Mouse (Mus musculus) heart, embryonic 15.5 days (tissue): Measurements from ENCODE around the gene Tmem119. TPM values are rescaled to one million over a fixed set of nuclear protein-coding genes. Genes with fewer than 3 reads are reported as not detected.

Experiments used
- ATAC-seq: fragments of 200-750 bp; cut with Nextera tagmentation; replicated peaks from 2 replicates; pipeline ENCODE4 v1.8.0; 2017; ENCODE audit warnings: low read depth, moderate TSS enrichment; ENCODE audit not compliant: insufficient number of reproducible peaks, insufficient read depth, low FRiP score
- H3K27ac ChIP-seq: fragments of 300-500 bp; sonication (generic); 2 replicates; pipeline ENCODE4 v1.5.1; 2015; ENCODE audit warnings: mild to moderate bottlenecking, inconsistent platforms
- H3K27me3 ChIP-seq: fragments of 300-500 bp; sonication (generic); 2 replicates; pipeline ENCODE4 v1.6.1; 2015; ENCODE audit warnings: inconsistent platforms
- H3K36me3 ChIP-seq: fragments of 300-500 bp; sonication (generic); 2 replicates; pipeline ENCODE4 v1.6.1; 2015; ENCODE audit warnings: mild to moderate bottlenecking, inconsistent platforms
- H3K4me1 ChIP-seq: fragments of 300-500 bp; sonication (generic); replicated peaks from 2 replicates; pipeline ENCODE4 v1.6.1; 2015; ENCODE audit warnings: inconsistent platforms
- H3K4me2 ChIP-seq: fragments of 300-500 bp; sonication (generic); 2 replicates; pipeline ENCODE4 v1.6.1; 2015; ENCODE audit warnings: inconsistent platforms, mild to moderate bottlenecking, moderate library complexity
- H3K4me3 ChIP-seq: fragments of 300-500 bp; sonication (generic); 2 replicates; pipeline ENCODE4 v1.5.1; 2015; ENCODE audit warnings: mild to moderate bottlenecking, inconsistent platforms
- H3K9ac ChIP-seq: fragments of 300-500 bp; sonication (generic); 2 replicates; pipeline ENCODE4 v1.6.1; 2015; ENCODE audit warnings: mild to moderate bottlenecking, inconsistent platforms
- H3K9me3 ChIP-seq: fragments of 300-500 bp; sonication (generic); replicated peaks from 2 replicates; pipeline ENCODE4 v1.6.1; 2016; ENCODE audit warnings: inconsistent platforms
- WGBS: fragments of 180-500 bp; shearing (Covaris S2); methylation state at CpG from one replicate; pipeline ENCODE4 v1.1.7; 2015; ENCODE audit warnings: mixed read lengths; 5-methylcytosine and 5-hydroxymethylcytosine counted together
- polyA plus RNA-seq: library from polyadenylated mRNA; unstranded; fragments of >200 nt; fragmentation: Nextera tagmentation; extraction: Ambion mirVana; gene quantifications from 2 replicates; pipeline ENCODE4 v1.2.1, GENCODE M21; 2015

Gene Tmem119
- polyA plus RNA-seq, 1 experiment from 2014 or later = 23.6 TPM

DNA sequence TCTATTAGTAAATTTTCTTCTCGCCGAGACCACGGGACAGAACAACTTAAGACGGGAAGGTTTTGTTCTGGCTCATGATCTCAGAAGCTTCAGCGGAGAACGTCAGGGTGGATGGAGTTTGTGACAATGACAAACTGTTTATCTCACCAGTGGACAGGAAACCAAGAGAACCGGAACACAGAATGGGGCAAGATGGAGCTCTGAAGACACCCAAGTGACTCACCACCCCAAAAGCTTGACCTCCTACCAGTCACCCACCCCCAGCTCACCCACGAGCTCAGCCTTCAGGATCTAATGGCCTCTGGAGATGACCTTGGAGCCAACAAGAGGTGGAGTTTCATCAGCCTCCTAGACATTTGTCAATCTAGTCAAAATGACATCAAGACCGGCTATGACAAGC, 5.0 kb upstream of the Tmem119 start:
- Histone ChIP-seq H3K27me3 (peaks cover 4% of the 10 kb centered on the region; the same call in 1 of the 2 replicates), H3K4me2 (no peak overlapping the region), H3K4me3 (no peak overlapping the region), H3K36me3 (no peaks in the 10 kb centered on the region), H3K9ac (no peak overlapping the region), H3K9me3 (no peaks in the 10 kb centered on the region), H3K4me1 (peaks cover 15% of the 10 kb centered on the region), H3K27ac (no peak overlapping the region)
- no peak for ATAC-seq
- 81% methylated on average over 9 of the region's 9 CpGs for WGBS

DNA sequence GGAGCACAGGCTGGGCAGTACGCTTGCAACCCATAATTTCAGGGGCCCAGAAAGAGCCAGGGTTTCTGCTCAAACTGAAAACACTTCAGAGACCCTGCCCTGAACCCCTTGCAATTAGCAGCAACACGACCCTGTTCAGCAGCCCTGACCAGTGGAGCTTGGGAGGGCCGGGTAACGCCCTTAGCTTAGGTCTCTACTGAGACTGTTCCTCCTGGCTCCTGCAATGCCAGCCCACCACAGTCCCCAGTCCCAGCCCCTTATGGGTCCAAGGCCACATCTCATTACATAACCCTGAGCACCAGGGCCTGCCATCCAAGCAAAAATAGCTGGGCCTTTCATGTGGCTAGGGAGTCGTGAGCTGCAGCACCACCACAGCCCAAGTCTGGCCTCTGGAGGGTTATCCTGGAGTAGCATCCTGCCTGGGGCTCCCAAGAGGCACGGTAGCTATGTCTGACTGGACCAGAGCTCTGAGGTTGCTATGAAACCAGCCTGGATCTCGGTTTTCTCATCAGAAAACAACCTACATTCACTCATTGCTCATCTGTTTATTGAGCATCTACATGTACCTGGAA, 4.2 kb upstream of the Tmem119 start:
- 59% methylated on average over 7 of the region's 7 CpGs for WGBS
- H3K9me3 ChIP-seq = no peaks in the 10 kb centered on the region
- H3K4me1 ChIP-seq = peaks cover 21% of the 10 kb centered on the region

DNA sequence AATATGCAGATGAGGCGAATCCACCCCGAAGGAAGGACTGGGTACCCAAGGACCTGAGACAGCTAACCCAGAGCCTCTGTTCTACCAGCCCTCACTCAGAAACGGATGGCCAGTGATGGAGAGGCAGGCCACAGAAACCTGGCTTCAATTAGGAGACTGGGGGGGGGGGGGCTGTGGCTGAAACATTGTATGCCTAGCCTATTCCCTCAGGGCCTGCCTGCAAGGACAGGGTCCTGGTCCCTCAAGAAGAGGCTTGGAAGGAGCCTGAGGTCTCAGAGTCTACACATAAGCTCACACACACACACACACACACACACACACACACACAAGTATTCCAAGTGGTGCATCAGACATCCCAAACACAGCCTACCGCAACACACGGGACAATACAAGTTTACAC, 625 bp downstream of the Tmem119 start:
- Histone ChIP-seq H3K27ac (peak overlapping the region; percentile 59), H3K9me3 (no peaks in the 10 kb centered on the region), H3K4me2 (peak overlapping the region; percentile 49), H3K27me3 (peaks cover 22% of the 10 kb centered on the region), H3K4me1 (peaks cover 22% of the 10 kb centered on the region), H3K36me3 (no peaks in the 10 kb centered on the region), H3K4me3 (peak overlapping the region; percentile 38), H3K9ac (peak overlapping the region; percentile 39; the same call in 1 of the 2 replicates)
- ATAC-seq = no peak
- 39% methylated on average over 5 of the region's 5 CpGs for WGBS

More for the DNA sequence above, 4.2 kb upstream of the Tmem119 start:
- Histone ChIP-seq H3K27me3 (peaks cover 5% of the 10 kb centered on the region), H3K36me3 (no peaks in the 10 kb centered on the region), H3K9ac (no peak overlapping the region), H3K4me3 (no peak overlapping the region), H3K27ac (no peak overlapping the region), H3K4me2 (no peak overlapping the region)
- ATAC-seq = no peak

DNA sequence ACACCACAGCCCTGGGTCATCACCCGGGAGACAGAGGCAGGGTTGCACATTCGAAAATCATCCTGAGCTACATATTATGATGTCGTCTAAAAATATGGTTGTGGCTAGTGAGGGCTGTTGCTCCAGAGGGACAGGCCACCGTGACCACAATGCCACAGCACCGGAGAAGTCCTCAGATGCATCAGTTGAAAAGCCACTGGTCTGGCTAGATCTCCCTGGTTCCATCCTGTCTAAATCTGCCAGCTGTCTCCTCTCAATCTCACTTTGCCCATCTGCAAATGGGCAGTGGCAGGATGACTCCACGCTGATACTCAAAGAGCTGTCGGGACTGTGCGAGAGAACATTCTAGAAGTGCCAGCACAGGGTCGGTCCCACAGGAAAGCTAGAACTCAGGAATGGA, 1.8 kb downstream of the Tmem119 start:
- H3K27ac ChIP-seq = no peak overlapping the region
- ATAC-seq = no peak
- no peaks in the 10 kb centered on the region for H3K9me3 ChIP-seq
- no peaks in the 10 kb centered on the region for H3K36me3 ChIP-seq
- peaks cover 22% of the 10 kb centered on the region for H3K4me1 ChIP-seq
- peak overlapping the region; percentile 49; the same call in 1 of the 2 replicates for H3K4me2 ChIP-seq
- 62% methylated on average over 9 of the region's 9 CpGs for WGBS
- H3K9ac ChIP-seq = no peak overlapping the region
- H3K27me3 ChIP-seq = peaks cover 22% of the 10 kb centered on the region
- H3K4me3 ChIP-seq = no peak overlapping the region

DNA sequence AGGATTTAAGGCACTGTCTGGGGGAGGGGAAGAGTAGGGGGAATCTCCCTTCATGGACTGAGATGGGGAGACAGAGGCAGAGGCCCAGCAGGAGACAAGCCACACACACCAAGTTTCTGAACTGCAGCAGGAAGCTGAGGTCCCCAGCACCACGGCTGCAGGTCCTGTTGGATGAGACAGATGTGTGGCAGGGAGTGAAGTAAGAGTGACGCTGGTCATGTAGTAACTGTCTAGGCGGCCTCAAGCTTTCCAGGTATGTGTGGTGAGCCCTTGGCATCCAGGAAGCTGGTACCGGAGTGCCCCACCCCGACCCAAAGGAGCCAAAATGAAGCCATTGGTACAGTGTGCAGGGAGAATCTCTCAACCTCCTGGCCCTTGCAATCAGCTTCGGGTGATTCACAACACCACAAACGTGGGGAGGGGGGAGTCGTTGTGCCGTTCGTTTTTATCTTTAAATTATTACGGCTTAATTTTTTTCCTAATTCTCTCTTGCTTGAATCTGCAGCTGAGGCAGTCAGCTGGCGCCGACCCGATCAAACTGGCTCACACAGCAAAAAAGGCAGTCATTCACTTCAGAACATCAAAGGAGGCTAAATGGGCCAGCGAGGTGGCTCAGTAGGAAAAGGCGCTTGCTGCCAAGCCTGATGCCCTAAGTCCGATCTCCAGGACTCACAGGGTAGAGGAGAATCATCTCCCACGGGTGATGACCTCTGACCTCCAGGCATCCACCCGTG, 3.0 kb downstream of the Tmem119 start:
- Histone ChIP-seq H3K4me2 (peak overlapping the region; percentile 21), H3K9ac (no peak overlapping the region), H3K4me3 (0 out of 2 replicates have a peak overlapping the region, but pooled peaks have one; percentile 10), H3K9me3 (no peaks in the 10 kb centered on the region), H3K27ac (peak overlapping the region; percentile 3; the same call in 1 of the 2 replicates), H3K27me3 (peaks cover 22% of the 10 kb centered on the region), H3K36me3 (no peaks in the 10 kb centered on the region), H3K4me1 (peaks cover 22% of the 10 kb centered on the region)
- 19% methylated on average over 19 of the region's 19 CpGs for WGBS
- ATAC-seq = no peak

DNA sequence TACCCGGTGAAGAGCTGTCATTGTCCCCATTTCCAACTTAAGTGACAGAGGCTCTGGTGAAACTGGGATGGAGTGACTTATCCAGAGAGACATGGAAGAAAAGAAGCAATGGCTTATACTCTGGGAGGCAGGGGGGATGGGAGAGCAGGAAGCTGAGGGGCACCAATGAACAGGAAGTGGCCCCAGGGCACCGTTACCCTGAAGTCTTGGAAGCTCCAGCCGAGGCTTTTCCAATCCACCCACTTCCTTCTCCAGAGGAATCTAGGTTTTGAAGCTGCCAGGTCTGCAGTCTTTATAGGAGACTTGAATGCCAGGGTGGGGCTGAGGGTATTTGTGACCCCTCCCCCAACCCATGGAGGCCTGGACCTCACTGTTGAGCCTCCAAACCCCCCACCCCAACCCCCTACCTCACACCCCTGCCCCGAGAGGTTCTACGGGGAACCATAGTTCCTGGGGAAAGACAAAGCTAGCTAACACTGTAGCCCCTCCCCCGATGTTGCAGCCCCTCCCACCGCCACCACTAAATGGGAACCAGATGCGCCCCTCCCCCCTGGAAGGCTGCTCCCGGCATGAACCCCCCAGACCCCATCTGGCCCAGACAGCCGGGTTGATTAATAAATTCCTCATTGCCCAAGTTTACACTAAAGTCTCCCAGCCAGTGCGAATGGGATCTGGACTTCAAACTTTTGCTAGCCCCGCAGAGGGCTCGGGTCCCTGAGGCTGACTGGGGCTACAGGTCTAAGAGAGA, 3.7 kb downstream of the Tmem119 start:
- 8% methylated on average over 13 of the region's 13 CpGs for WGBS
- no peaks in the 10 kb centered on the region for H3K9me3 ChIP-seq
- peak overlapping the region; percentile 48 for H3K27ac ChIP-seq
- peaks cover 24% of the 10 kb centered on the region for H3K4me1 ChIP-seq
- 0 out of 2 replicates have a peak overlapping the region, but pooled peaks have one; percentile 10 for H3K4me3 ChIP-seq
- peaks cover 22% of the 10 kb centered on the region for H3K27me3 ChIP-seq
- no peaks in the 10 kb centered on the region for H3K36me3 ChIP-seq
- peak overlapping the region; percentile 21 for H3K4me2 ChIP-seq
- H3K9ac ChIP-seq = no peak overlapping the region
- no peak for ATAC-seq

DNA sequence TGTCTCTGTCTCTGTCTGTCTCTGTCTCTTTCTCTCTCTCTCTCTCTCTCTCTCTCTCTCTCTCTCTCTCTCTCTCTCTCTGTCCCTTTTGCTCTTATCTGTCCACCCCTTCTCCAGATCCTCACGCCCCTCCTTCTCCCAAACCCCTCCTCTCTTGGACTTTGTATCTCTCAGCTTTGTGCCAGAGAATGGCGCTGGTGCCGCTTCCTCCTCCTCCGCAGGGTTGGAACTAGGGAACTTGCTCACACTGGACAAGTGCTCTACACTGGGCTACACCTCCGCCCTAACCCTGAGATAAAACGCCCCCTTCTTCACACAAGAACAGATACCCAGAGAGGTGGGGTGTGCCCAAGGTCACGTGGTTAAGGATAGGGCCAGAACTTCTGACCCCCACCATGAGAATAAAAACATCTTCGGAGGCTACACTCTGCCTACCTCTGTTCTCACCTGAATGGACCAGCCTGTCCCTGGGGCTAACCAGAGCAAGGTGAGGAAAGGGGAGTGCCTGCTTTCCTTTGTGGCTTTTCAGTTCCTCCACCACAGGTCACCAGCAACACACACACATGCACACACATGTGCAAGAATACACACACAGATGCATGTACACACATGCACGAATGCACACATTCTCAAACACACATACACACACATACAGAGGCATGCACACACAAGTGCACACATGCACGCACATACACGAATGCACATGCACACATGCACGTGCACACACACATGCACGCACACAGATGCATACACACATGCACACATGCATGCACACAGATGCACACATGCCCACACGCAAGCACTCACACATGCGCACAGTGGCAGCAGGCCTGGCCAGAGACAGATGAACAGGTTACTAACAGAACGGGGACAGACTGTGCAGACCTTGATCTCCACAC, 8.9 kb downstream of the Tmem119 start:
- WGBS = 68% methylated on average over 16 of the region's 16 CpGs
- Histone ChIP-seq H3K4me1 (peaks cover 29% of the 10 kb centered on the region), H3K27ac (no peak overlapping the region), H3K9ac (no peak overlapping the region), H3K36me3 (no peaks in the 10 kb centered on the region), H3K9me3 (no peaks in the 10 kb centered on the region), H3K4me2 (no peak overlapping the region), H3K27me3 (no peaks in the 10 kb centered on the region), H3K4me3 (no peak overlapping the region)
- ATAC-seq = no peak

DNA sequence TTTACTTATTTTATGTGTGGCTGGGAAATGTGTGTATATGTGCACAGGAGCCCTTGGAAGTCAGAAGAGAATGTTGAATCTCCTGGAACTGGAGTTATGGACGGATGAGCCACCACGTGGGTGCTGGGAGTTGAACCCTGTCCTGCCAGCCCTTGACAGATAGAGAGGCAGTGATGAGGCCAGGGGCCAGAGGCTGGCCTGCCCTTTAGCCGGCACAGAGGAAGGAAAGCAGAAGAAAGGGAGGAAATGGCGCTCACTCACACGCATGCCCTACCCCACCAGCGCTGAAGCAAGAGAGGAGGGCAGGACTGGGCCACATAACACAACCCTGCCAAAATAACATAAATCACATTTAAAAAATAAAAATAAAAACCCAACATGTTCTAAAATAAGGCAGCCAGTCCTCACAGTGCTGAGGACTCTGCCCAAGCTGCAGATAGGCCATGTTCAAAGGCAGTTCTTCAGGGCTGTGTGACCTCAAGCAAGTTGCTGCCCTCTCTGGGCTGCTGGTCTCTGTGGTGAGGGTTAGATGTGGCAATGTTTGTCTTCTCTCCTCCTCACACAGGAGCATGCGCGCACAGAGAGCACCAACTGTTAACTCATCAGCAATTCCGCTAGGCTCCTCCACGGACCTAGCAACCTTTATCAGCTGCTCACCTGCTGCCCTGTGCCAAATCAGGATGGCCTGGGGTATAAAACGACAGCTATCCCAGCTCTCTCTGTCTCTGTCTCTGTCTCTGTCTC, 9.7 kb downstream of the Tmem119 start:
- Histone ChIP-seq H3K4me1 (peaks cover 24% of the 10 kb centered on the region), H3K27ac (no peak overlapping the region; the same call in 1 of the 2 replicates), H3K4me3 (no peak overlapping the region), H3K36me3 (no peaks in the 10 kb centered on the region), H3K9me3 (no peaks in the 10 kb centered on the region), H3K9ac (no peak overlapping the region), H3K27me3 (no peaks in the 10 kb centered on the region), H3K4me2 (no peak overlapping the region)
- 53% methylated on average over 11 of the region's 11 CpGs for WGBS
- ATAC-seq = no peak

DNA sequence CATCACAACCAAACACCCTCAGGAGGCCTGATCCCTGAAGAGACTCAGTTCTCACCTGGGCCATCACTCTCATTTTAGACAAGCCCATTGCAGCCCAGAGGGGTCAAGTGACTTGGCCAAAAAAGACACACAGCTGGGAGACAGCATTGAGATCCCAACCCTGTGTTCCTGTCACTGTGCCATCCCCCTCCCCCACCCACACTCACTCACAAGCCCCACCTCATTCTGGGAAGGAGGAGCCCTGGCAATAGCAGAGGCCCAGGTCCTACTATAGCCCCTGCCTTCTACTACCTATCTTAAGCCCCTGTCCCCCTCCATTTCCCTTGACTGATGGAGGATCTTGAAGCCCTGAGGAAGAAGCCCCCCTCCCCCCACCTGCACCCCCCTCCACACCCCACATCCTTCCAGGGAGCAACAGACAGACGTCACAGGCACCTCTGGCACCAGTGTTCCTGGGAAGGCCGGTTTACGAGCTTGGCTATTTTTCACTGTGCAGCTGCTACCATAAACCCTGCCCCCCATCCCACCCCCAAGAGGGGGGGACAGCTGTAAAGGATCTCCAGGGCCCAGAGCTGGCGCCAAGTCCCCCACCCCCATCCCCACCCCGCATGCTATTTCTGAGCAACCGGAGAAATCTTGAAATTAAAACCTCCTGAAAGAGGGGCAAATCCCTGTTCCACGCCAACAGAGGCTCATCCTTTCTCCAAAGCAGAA, 11.1 kb downstream of the Tmem119 start:
- 32% methylated on average over 7 of the region's 7 CpGs for WGBS
- Histone ChIP-seq H3K36me3 (no peaks in the 10 kb centered on the region), H3K9ac (no peak overlapping the region), H3K27me3 (peaks cover 10% of the 10 kb centered on the region), H3K9me3 (no peaks in the 10 kb centered on the region), H3K4me1 (peaks cover 24% of the 10 kb centered on the region), H3K4me2 (no peak overlapping the region), H3K27ac (no peak overlapping the region; the same call in 1 of the 2 replicates), H3K4me3 (no peak overlapping the region)
- ATAC-seq = 0 out of 2 replicates have a peak, but pooled peaks have one; percentile 33

DNA sequence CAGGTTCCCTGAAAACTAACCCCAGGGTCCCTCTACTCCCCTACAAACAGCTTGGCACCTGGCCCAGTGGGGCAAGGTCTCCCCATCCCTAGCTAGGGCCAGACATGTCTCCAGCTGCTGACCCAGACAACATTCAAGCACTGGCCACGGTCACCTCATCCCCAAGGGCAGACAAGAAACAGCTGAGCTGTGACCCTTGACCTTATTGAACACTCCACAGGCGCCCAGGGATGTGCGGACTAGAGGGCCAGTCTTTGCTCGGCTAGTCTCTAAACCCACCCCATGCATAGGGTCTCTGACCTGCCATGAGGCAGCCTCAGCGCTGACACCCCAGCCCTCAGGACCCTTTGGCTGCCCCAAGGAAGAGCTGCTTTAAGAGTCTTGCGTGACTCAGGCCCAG, 11.7 kb downstream of the Tmem119 start:
- 49% methylated on average over 6 of the region's 6 CpGs for WGBS

More for the DNA sequence above, 11.7 kb downstream of the Tmem119 start:
- H3K9me3 ChIP-seq = no peaks in the 10 kb centered on the region
- no peak overlapping the region for H3K27ac ChIP-seq
- peaks cover 26% of the 10 kb centered on the region for H3K4me1 ChIP-seq
- no peak overlapping the region for H3K4me3 ChIP-seq
- H3K36me3 ChIP-seq = no peaks in the 10 kb centered on the region
- no peak overlapping the region for H3K9ac ChIP-seq
- H3K4me2 ChIP-seq = no peak overlapping the region
- H3K27me3 ChIP-seq = peaks cover 15% of the 10 kb centered on the region
- ATAC-seq = no peak
